In the genomic region with DNA sequence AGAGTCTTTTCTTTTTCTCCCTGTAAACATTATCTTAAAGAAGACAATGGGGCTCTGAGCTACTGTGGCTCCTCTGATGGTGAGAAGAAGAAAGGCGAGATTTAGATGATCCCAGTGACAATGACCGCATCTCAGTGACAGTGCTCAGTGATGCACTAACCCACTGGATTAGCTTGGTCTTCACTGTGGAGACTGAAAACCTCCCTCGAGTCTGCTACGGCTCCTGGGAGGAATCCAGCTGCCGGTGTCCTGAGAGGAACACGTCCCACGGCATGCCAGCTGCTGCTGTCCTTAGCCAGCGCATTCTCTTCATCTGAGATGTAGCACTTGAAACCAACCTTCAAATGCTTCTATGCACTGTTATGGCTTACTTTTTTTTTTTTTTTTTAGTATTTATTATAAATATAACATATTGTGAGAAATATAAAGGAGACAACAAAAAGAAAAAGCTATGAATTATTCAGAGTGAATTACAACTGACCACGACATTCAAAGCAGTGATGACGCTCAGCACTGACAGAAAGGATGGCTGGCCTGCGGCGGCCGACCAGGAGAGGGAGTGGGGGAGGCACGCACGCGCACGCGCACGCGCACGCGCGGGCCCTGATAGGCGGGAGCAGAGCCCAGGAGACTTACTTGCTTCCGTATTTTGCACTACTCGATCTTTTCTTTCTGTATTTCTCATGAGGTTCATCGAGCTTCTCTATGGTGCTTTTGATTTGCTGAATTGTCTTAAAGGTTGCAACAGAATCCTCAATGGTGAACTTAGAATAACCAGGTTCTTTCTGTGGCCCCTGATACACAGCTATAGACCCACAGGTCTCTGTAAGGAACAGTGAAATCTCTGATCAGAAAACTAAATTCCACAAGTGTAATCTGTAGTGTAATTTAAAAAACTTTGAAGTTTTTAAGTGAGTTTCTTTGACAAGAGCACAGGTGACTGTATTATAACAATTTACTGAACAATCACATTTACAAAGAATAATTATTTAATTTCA, we compare ENCODE assay signal across 8 mouse cellular contexts. TPM values are rescaled to one million over a fixed set of nuclear protein-coding genes. Genes with fewer than 3 reads are reported as not detected.
A peak's percentile ranks its signal among the peaks of the same experiment; 100 is the strongest.
DNase-seq lines count a peak whose midpoint lies in the region; ATAC-seq lines count a peak whose summit lies in the region.

No protein-coding gene starts in this region.

- H3K9ac ChIP-seq in forebrain, embryonic 13.5 days = peak overlapping the region; percentile 43

- H3K79me2 ChIP-seq in macrophage (ENCODE audit: inconsistent target) = no peaks in the 10 kb centered on the region

- H3K4me2 ChIP-seq in forebrain, embryonic 13.5 days = peak overlapping the region; percentile 52

- peak; percentile 55 to 59 for DNase-seq in adrenal gland, adult 18-20 months (ENCODE audit: low spot score in 2 of 2)
- peak; percentile 76 to 82 for DNase-seq in cerebellum, adult 18-20 months
- peak; percentile 77 for DNase-seq in heart, postnatal 4 days
- DNase-seq in left cerebral cortex, adult 18-20 months (ENCODE audit: low spot score in 2 of 2) = peak; percentile 35 to 36
- DNase-seq in retina, embryonic 14.5 days (ENCODE audit: low spot score) = peak; percentile 78
- DNase-seq in adipocyte (ENCODE audit: low spot score) = no peak

- H3K27ac ChIP-seq in forebrain, embryonic 13.5 days = no peak overlapping the region
- peak overlapping the region; percentile 14; the same call in 1 of the 2 replicates for H3K27ac ChIP-seq in macrophage

- H3K4me3 ChIP-seq in forebrain, embryonic 13.5 days = peak overlapping the region; percentile 23
- no peak overlapping the region for H3K4me3 ChIP-seq in macrophage (ENCODE audit: inconsistent target)

- peak; percentile 85 for ATAC-seq in forebrain, embryonic 13.5 days

- 28% methylated on average over 27 of the region's 27 CpGs for WGBS in forebrain, embryonic 13.5 days
- WGBS in macrophage (ENCODE audit: missing documents) = 47% methylated on average over 27 of the region's 27 CpGs

- peaks cover 28% of the 10 kb centered on the region for H3K36me3 ChIP-seq in forebrain, embryonic 13.5 days (ENCODE audit: poor library complexity, severe bottlenecking)
- H3K36me3 ChIP-seq in macrophage (ENCODE audit: inconsistent target) = no peaks in the 10 kb centered on the region

- no peaks in the 10 kb centered on the region for H3K9me3 ChIP-seq in forebrain, embryonic 13.5 days (replicated peaks)

- H3K4me1 ChIP-seq in forebrain, embryonic 13.5 days = peaks cover 4% of the 10 kb centered on the region; the same call in 1 of the 2 replicates

- H3K27me3 ChIP-seq in forebrain, embryonic 13.5 days = no peaks in the 10 kb centered on the region

RNA-seq across cellular contexts. Expression of a gene that starts 18.9 kb away (rescaled TPM):
- under 1 TPM in 1 of 2 experiments, not detected in 1; 0.16 TPM for total RNA-seq in adrenal gland, adult 18-20 months (2021)
- polyA plus RNA-seq in forebrain, embryonic 13.5 days (2015; fragmentation: Nextera tagmentation; extraction: Ambion mirVana) = 0.10 and 0.14 TPM in 2 replicates
- total RNA-seq in heart, postnatal 4 days (2021) = not detected
- total RNA-seq in left cerebral cortex, adult 18-20 months (2021) = under 1 TPM; 0.16 to 0.42 TPM
- total RNA-seq in macrophage (2018; cell fraction: chromatin; rRNA removed) = under 1 TPM in 6 of 26 experiments, not detected in 20; 0.37 to 0.64 (median 0.42) TPM
- under 1 TPM in 2 of 26 experiments, not detected in 24; 0.06 to 0.08 TPM for total RNA-seq in macrophage (2018; cell fraction: cytosol; rRNA removed)
- under 1 TPM in 3 of 26 experiments, not detected in 23; 0.22 to 0.54 (median 0.34) TPM for total RNA-seq in macrophage (2018; cell fraction: nucleus; rRNA removed)
- 0.09 TPM in 1 of 3 replicates, not detected in the others for polyA plus RNA-seq in macrophage (2018)
